Mouse (Mus musculus) spleen, adult 2 months (tissue): ENCODE results near the gene Rfx6. TPM values are rescaled to one million over a fixed set of nuclear protein-coding genes. Genes with fewer than 3 reads are reported as not detected.

ENCODE experiments used
- DNase-seq, 2 experiments: peaks; one replicate each; pipeline versions ENCODE4 v3.0.0 to v3.0.0-alpha.2; 2012 to 2021; ENCODE audit warnings: low spot score in 2 of 2, low read depth in 1 of 2
- H3K27ac ChIP-seq: fragments of 200-500 bp; 2 replicates; pipeline ENCODE4 v1.5.1; 2012; ENCODE audit warnings: low read length, inconsistent platforms; ENCODE audit not compliant: insufficient read depth
- H3K27me3 ChIP-seq: fragments of 200-500 bp; 2 replicates; pipeline ENCODE4 v1.6.1; 2012; ENCODE audit warnings: mild to moderate bottlenecking, moderate library complexity, low read length, inconsistent platforms; ENCODE audit not compliant: control insufficient read depth, insufficient read depth
- H3K36me3 ChIP-seq: fragments of 200-500 bp; 2 replicates; pipeline ENCODE4 v1.6.1; 2012; ENCODE audit warnings: mild to moderate bottlenecking, low read length, inconsistent platforms; ENCODE audit not compliant: control insufficient read depth, insufficient read depth
- H3K4me1 ChIP-seq: fragments of 200-500 bp; 2 replicates; pipeline ENCODE4 v1.6.1; 2011; ENCODE audit warnings: inconsistent platforms; ENCODE audit not compliant: control insufficient read depth, insufficient read depth, insufficient read length
- H3K4me3 ChIP-seq: fragments of 200-500 bp; 2 replicates; pipeline ENCODE4 v1.5.1; 2011; ENCODE audit warnings: mild to moderate bottlenecking, inconsistent platforms; ENCODE audit not compliant: insufficient read depth, insufficient read length; ENCODE audit errors: extremely low read depth
- CTCF ChIP-seq: fragments of 200-500 bp; IDR thresholded peaks from 2 replicates; pipeline ENCODE4 v1.5.1; 2011; ENCODE audit warnings: mild to moderate bottlenecking, inconsistent platforms; ENCODE audit not compliant: insufficient read depth, insufficient read length, insufficient replicate concordance; ENCODE audit errors: extremely low read depth
- POLR2A ChIP-seq: fragments of 200-500 bp; IDR thresholded peaks from 2 replicates; pipeline ENCODE4 v1.6.1; 2011; ENCODE audit warnings: low read depth, low read length, inconsistent platforms
- WGBS: fragments of 180-500 bp; shearing (Covaris S2); methylation state at CpG from one replicate; pipeline ENCODE4 v1.1.7; 2018; 5-methylcytosine and 5-hydroxymethylcytosine counted together
- polyA plus RNA-seq: library from polyadenylated mRNA; depleted of rRNA; stranded (reverse); fragments of >200 nt; gene quantifications from 2 replicates; pipeline ENCODE4 v1.2.3, GENCODE M21; 2012; rRNA removed

Rfx6 gene
- polyA plus RNA-seq = not detected in 2 replicates

DNA sequence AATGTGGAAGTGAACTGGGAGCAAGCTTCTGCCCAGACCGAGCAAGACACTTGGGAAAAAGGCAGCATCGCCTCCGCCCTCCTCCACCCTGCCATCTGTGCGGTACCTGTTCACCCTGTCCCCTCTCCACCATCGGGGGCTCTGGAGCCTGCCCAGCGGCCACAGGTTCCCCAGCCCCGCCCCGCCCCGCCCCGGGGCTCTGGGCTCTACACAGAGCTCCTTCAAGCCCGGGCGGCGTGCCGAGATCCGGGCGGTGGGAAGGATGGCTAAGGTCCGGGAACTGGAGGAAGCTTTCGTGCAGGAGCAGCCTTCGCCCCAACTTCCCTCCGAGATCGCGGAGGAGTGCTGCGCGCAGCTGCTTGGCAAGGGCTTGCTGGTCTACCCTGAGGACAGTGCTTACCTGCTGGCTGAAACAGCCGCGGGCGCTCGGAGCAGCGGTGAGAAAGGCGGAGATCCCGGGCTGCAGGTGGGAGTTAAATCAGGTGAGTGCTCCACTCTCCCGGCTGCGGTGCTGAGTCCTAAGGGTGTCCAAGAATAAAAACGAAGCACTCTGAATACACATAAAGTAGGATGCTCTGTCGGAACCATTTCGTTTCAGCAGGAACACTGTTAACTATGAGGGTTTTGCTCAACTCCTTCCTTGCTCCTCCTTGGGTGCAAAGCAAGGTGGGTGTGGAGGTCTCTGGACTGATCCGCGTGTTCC lies at the start of gene Rfx6:
Rfx6 (plus strand) TSS at position 209 of the 703 bp plus-strand sequence.
- no peaks in the 10 kb centered on the region for H3K4me1 ChIP-seq
- H3K27ac ChIP-seq = no peak within 1 kb of the TSS
- no peaks in the 10 kb centered on the region for H3K36me3 ChIP-seq
- peaks cover 3% of the 10 kb centered on the region; the same call in 1 of the 2 replicates for H3K27me3 ChIP-seq
- H3K4me3 ChIP-seq = no peak within 1 kb of the TSS
- TF ChIP-seq CTCF (no peak), POLR2A (no peak)
- DNase-seq = no peak
- WGBS = 3% methylated on average over 37 of the region's 38 CpGs

DNA sequence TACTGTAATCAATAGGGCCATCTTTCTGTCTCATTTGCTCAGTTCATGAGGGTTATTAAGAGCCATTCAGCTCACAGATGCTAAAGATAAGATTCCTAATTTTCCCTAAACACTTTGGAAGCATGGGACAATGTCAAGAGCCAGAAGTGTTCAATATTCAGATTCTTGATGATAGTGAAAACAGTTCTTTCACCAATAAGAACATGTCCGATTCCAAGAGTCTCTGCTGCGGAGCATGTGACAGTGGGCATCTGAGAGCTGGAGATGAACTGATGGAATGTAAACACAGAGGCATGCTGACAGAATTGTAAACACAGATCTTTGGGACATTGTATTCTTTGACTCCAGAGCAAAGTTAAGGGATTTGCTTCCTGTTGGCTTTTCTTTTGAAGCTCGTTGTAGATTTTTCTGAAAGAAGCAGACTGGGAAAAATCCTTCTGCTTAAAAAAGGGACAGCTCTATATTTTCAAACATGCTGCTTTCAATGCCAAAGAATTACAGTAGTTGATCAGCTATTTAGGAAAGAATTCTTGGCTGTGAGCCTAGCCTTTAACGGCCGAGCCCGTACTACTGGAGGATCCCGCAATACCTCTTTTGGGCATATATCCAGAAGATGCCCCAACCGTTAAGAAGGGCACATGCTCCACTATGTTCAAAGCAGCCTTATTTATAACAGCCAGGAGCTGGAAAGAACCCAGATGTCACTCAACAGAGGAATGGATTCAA lies 46.0 kb upstream of the Rfx6 start, which contains the start of gene Gprc6a:
Gprc6a (minus strand) TSS at position 51 of the 726 bp plus-strand sequence.
- H3K36me3 ChIP-seq = no peaks in the 10 kb centered on the region
- no peak within 1 kb of the TSS for H3K4me3 ChIP-seq
- 87% methylated on average over 8 of the region's 8 CpGs for WGBS
- H3K4me1 ChIP-seq = no peaks in the 10 kb centered on the region
- no peak within 1 kb of the TSS for H3K27ac ChIP-seq
- DNase-seq = no peak
- no peak for TF ChIP-seq POLR2A
- no peak for TF ChIP-seq CTCF
- H3K27me3 ChIP-seq = no peaks in the 10 kb centered on the region

- Histone ChIP-seq H3K27me3 (no peaks in the 10 kb centered on the region), H3K27ac (no peak overlapping the region), H3K4me1 (no peaks in the 10 kb centered on the region), H3K36me3 (no peaks in the 10 kb centered on the region), H3K4me3 (no peak overlapping the region)
- no peak for TF ChIP-seq POLR2A
- TF ChIP-seq CTCF = no peak
- WGBS = 73% methylated on average over 3 of the region's 3 CpGs
- no peak for DNase-seq
Measured at GRCm38 (mm10) chr10:51649506-51650221, 27.9 kb upstream of the Rfx6 start.

DNA sequence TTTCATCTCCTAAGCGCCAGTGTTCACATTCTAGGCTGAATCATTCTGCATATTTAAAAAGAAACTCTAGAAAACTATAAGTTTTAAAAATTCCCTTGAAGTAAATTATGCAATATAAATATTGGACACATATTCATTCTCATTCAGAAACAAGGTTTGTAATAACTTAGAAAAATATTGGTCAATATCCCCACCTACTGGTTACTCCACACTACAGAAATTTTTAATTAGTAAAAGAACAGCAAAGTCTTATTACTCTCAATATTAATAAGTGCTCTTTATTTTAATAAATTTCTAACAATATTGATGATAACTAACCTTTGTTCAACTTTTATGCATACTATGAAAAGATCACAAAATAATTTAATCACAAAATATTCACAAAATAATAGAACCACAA lies 20.2 kb upstream of the Rfx6 start:
- Histone ChIP-seq H3K4me3 (no peak overlapping the region), H3K36me3 (no peaks in the 10 kb centered on the region), H3K4me1 (no peaks in the 10 kb centered on the region), H3K27ac (no peak overlapping the region), H3K27me3 (no peaks in the 10 kb centered on the region)
- DNase-seq = no peak
- TF ChIP-seq CTCF (no peak), POLR2A (no peak)
- 69% methylated on average over 1 of the region's 1 CpGs for WGBS

GRCm38 (mm10) chr10:51669334-51669733 lies 8.2 kb upstream of the Rfx6 start:
- TF ChIP-seq POLR2A = no peak
- no peak for TF ChIP-seq CTCF
- H3K4me1 ChIP-seq = no peaks in the 10 kb centered on the region
- H3K27me3 ChIP-seq = no peaks in the 10 kb centered on the region
- no peak for DNase-seq
- H3K27ac ChIP-seq = no peak overlapping the region
- no peaks in the 10 kb centered on the region for H3K36me3 ChIP-seq
- no peak overlapping the region for H3K4me3 ChIP-seq

DNA sequence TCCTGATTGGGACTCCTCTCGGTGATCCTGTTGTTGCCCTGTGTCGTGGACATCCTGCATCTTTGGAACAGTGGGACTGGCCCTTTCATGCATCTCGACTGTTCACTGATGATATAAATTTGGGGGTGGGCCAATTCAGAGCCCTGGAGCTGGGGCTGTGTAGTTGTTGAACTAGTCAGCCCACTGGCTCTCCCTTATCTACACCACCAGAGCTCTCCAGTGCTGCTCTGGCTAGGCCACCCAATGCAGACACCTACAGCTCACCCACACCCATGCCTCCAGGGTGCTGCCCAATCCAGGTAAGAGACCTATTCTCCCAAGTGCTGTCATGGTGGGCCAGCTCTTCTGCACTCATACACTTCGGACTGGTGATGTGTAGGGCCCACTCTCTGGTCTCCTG lies 6.0 kb upstream of the Rfx6 start:
- no peaks in the 10 kb centered on the region for H3K4me1 ChIP-seq
- no peak for DNase-seq
- no peak overlapping the region for H3K27ac ChIP-seq
- H3K36me3 ChIP-seq = no peaks in the 10 kb centered on the region
- no peak overlapping the region for H3K4me3 ChIP-seq
- TF ChIP-seq POLR2A (no peak), CTCF (no peak)
- WGBS = 80% methylated on average over 4 of the region's 4 CpGs
- no peaks in the 10 kb centered on the region for H3K27me3 ChIP-seq
